Mouse (Mus musculus) small intestine, adult 2 months (tissue): Measurements from ENCODE around the gene Styxl1.

Experiments used
- CTCF ChIP-seq: fragments of 200-500 bp; IDR thresholded peaks from 2 replicates; pipeline ENCODE4 v1.5.1; 2012; ENCODE audit warnings: low read depth, mild to moderate bottlenecking, control low read depth, inconsistent platforms, low read length, moderate library complexity, mixed read lengths; ENCODE audit not compliant: insufficient replicate concordance, insufficient read length; ENCODE audit errors: extremely low read depth
- POLR2A ChIP-seq: fragments of 200-500 bp; IDR thresholded peaks from 2 replicates; pipeline ENCODE4 v1.6.1; 2012; ENCODE audit warnings: low read depth, mild to moderate bottlenecking, control low read depth, inconsistent platforms, low read length, moderate library complexity

- TF ChIP-seq POLR2A (no peak), CTCF (peak; percentile 79; the same call in 1 of the 2 replicates)
Measured at GRCm38 (mm10) chr5:135737154-135737553, 41.0 kb downstream of the Styxl1 start.
